Mouse (Mus musculus): Measurements from ENCODE around the gene Npb. TPM values are rescaled to one million over a fixed set of nuclear protein-coding genes. Genes with fewer than 3 reads are reported as not detected.
A peak's percentile ranks its signal among the peaks of the same experiment; 100 is the strongest.
"Not testable (repeated sequence)": the region's sequence is repeated elsewhere in the genome, so short reads cannot be mapped to it uniquely, and the experiment has no call there.

Gene Npb
- 0.44 TPM in 1 of 2 replicates, not detected in the other for polyA plus RNA-seq (2016; fragmentation: Nextera tagmentation; extraction: Ambion mirVana)

- Histone ChIP-seq H3K4me1 (peaks cover 27% of the 10 kb centered on the region), H3K27ac (peak within 1 kb of the TSS; percentile 60), H3K36me3 (replicated peaks) (peaks cover 85% of the 10 kb centered on the region), H3K9me3 (no peaks in the 10 kb centered on the region), H3K4me3 (peak within 1 kb of the TSS; percentile 44), H3K27me3 (ENCODE audit: poor library complexity, severe bottlenecking) (peaks cover 38% of the 10 kb centered on the region)
- no peak for DNase-seq (ENCODE audit: extremely low spot score, low spot score)
- 8% methylated on average over 45 of the region's 45 CpGs for WGBS
Observed at GRCm38 (mm10) chr11:120608241-120609034, at the start of gene Npb. TSS of gene Npb (plus strand) at chr11:120608477.

DNA sequence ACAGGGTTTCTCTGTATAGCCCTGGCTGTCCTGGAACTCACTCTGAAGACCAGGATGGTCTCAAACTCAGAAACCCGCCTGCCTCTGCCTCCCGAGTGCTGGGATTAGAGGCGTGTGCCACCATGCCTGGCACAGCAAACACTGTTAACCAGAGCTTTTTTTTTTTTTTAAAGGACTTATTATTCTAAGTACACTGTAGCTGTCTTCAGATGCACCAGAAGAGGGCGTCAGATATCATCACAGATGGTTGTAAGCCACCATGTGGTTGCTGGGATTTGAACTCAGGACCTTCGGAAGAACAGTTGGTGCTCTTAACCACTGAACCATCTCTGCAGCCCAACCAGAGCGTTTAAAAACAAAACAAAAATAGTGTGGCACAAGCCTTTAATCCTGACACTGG lies 49.4 kb upstream of the Npb start:
- H3K36me3 ChIP-seq (replicated peaks) = peaks cover 54% of the 10 kb centered on the region
- not testable (repeated sequence) for H3K27ac ChIP-seq; H3K4me3 ChIP-seq; H3K9me3 ChIP-seq; H3K27me3 ChIP-seq (ENCODE audit: poor library complexity, severe bottlenecking); H3K4me1 ChIP-seq; DNase-seq (ENCODE audit: extremely low spot score, low spot score)
- WGBS = 90% methylated on average over 6 of the region's 6 CpGs

GRCm38 (mm10) chr11:120560952-120561728 lies 47.1 kb upstream of the Npb start:
- no peak for DNase-seq (ENCODE audit: extremely low spot score, low spot score)
- Histone ChIP-seq H3K9me3 (peaks cover 9% of the 10 kb centered on the region), H3K4me1 (no peaks in the 10 kb centered on the region), H3K36me3 (replicated peaks) (peaks cover 77% of the 10 kb centered on the region), H3K27ac (no peak overlapping the region), H3K4me3 (no peak overlapping the region), H3K27me3 (ENCODE audit: poor library complexity, severe bottlenecking) (no peaks in the 10 kb centered on the region)
- WGBS = 93% methylated on average over 13 of the region's 13 CpGs

DNA sequence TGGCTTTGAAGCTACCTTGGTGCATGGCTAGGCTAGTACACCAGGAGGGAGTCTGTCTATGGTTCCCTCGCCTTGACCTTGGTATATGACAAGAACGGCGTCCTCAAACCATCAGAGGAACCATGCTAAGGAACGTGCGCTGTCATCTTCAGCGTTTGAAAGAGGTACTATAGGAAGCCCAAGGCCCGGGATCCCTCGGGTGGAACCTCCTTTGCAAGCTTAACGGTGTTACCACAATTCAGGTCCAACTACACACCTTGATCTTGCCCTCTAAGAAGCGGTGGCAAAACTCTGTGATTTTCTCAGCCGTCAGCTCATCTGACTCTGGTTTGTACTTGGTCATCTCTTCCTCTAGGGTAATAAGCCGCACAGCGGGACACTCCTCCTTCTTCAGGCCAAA lies 45.3 kb upstream of the Npb start:
- DNase-seq (ENCODE audit: extremely low spot score, low spot score) = no peak
- no peaks in the 10 kb centered on the region for H3K4me1 ChIP-seq
- H3K36me3 ChIP-seq (replicated peaks) = peaks cover 95% of the 10 kb centered on the region
- WGBS = 97% methylated on average over 13 of the region's 13 CpGs
- no peak overlapping the region for H3K4me3 ChIP-seq
- no peak overlapping the region for H3K27ac ChIP-seq
- H3K27me3 ChIP-seq (ENCODE audit: poor library complexity, severe bottlenecking) = no peaks in the 10 kb centered on the region
- H3K9me3 ChIP-seq = no peaks in the 10 kb centered on the region; the same call in 1 of the 2 replicates

- Histone ChIP-seq H3K4me3 (no peak overlapping the region), H3K9me3 (no peaks in the 10 kb centered on the region), H3K36me3 (replicated peaks) (peaks cover 99% of the 10 kb centered on the region), H3K27me3 (ENCODE audit: poor library complexity, severe bottlenecking) (no peaks in the 10 kb centered on the region), H3K27ac (no peak overlapping the region), H3K4me1 (no peaks in the 10 kb centered on the region)
- no peak for DNase-seq (ENCODE audit: extremely low spot score, low spot score)
- WGBS = 90% methylated on average over 9 of the region's 9 CpGs
Observed at GRCm38 (mm10) chr11:120565114-120565513, 43.2 kb upstream of the Npb start.

- 96% methylated on average over 6 of the region's 6 CpGs for WGBS
- peaks cover 17% of the 10 kb centered on the region for H3K4me1 ChIP-seq
- no peak overlapping the region for H3K4me3 ChIP-seq
- no peaks in the 10 kb centered on the region for H3K27me3 ChIP-seq (ENCODE audit: poor library complexity, severe bottlenecking)
- peaks cover 82% of the 10 kb centered on the region for H3K36me3 ChIP-seq (replicated peaks)
- DNase-seq (ENCODE audit: extremely low spot score, low spot score) = no peak
- H3K27ac ChIP-seq = no peak overlapping the region
- H3K9me3 ChIP-seq = no peaks in the 10 kb centered on the region
Observed at GRCm38 (mm10) chr11:120568324-120568723, 40.0 kb upstream of the Npb start.

- WGBS = 88% methylated on average over 3 of the region's 3 CpGs
- Histone ChIP-seq H3K4me3 (peak overlapping the region; percentile 95), H3K36me3 (replicated peaks) (peaks cover 55% of the 10 kb centered on the region), H3K27ac (no peak overlapping the region), H3K9me3 (no peaks in the 10 kb centered on the region), H3K27me3 (ENCODE audit: poor library complexity, severe bottlenecking) (no peaks in the 10 kb centered on the region), H3K4me1 (peaks cover 30% of the 10 kb centered on the region)
- DNase-seq (ENCODE audit: extremely low spot score, low spot score) = no peak
Observed at GRCm38 (mm10) chr11:120571122-120571521, 37.2 kb upstream of the Npb start.

DNA sequence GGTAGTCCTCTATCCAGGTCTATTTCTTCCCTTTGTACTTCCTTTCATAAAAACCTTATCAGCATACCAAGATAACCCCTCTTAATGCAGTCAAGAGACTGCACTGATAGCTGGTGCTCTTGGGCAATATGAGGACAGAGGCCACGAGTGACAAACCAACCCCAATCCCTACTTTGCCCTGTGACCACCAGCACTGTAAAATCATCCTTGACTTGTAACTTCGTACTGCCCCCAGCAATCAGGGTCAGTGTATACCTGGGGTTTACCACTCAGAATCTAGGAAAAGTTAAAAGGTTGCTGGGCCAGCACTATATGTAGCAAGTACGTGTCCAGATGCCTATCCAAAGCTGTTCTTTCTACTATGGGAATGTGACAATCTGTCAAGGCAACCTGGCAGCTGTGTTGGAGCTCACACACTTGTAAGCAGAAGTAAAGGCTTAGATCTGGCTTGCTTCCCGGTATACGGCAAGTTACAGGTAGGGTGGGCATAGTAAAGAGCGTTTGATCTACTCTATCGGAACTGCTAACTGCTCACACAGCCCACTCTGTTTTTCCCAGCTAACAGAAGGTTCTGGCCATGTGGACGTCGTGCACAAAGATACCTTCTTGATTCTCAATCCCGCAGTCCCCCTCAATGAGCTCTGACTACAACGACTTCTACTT lies 36.4 kb upstream of the Npb start:
- H3K27ac ChIP-seq = peak overlapping the region; percentile 95
- no peaks in the 10 kb centered on the region for H3K9me3 ChIP-seq
- H3K27me3 ChIP-seq (ENCODE audit: poor library complexity, severe bottlenecking) = no peaks in the 10 kb centered on the region
- no peak for DNase-seq (ENCODE audit: extremely low spot score, low spot score)
- H3K4me1 ChIP-seq = peaks cover 30% of the 10 kb centered on the region
- peaks cover 54% of the 10 kb centered on the region for H3K36me3 ChIP-seq (replicated peaks)
- 20% methylated on average over 11 of the region's 11 CpGs for WGBS
- H3K4me3 ChIP-seq = peak overlapping the region; percentile 95

DNA sequence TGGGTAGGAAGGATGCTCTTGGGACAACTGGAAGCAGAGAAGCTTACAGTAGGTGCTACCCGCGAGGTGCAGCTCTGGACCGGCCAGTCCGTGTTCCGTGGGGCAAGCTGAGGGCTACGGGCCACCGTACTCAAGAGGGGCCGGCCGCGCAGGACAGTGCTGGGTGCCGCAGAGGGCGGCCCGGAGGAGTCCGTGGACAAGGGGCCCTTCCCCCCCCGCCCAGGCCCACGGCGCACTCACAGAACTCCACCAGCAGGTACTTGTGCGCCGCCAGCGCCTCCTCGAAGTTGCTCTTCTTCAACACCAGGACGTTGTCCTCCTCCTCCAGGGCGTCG lies 35.9 kb upstream of the Npb start:
- WGBS = under 1% methylated on average over 24 of the region's 24 CpGs
- DNase-seq (ENCODE audit: extremely low spot score, low spot score) = no peak
- H3K27me3 ChIP-seq (ENCODE audit: poor library complexity, severe bottlenecking) = no peaks in the 10 kb centered on the region
- peak overlapping the region; percentile 95 for H3K4me3 ChIP-seq
- H3K9me3 ChIP-seq = no peaks in the 10 kb centered on the region
- H3K36me3 ChIP-seq (replicated peaks) = peaks cover 54% of the 10 kb centered on the region
- peaks cover 30% of the 10 kb centered on the region for H3K4me1 ChIP-seq
- peak overlapping the region; percentile 95 for H3K27ac ChIP-seq

- Histone ChIP-seq H3K9me3 (no peaks in the 10 kb centered on the region), H3K4me1 (peaks cover 32% of the 10 kb centered on the region), H3K27ac (peak within 1 kb of the TSS; percentile 95), H3K36me3 (replicated peaks) (peaks cover 54% of the 10 kb centered on the region), H3K4me3 (peak within 1 kb of the TSS; percentile 95), H3K27me3 (ENCODE audit: poor library complexity, severe bottlenecking) (no peaks in the 10 kb centered on the region)
- WGBS = under 1% methylated on average over 94 of the region's 94 CpGs
- peak; percentile 99 for DNase-seq (ENCODE audit: extremely low spot score, low spot score)
Observed at GRCm38 (mm10) chr11:120572752-120573584, 35.3 kb upstream of the Npb start, which contains the start of gene P4hb. TSS of gene P4hb (minus strand) at chr11:120573253.

DNA sequence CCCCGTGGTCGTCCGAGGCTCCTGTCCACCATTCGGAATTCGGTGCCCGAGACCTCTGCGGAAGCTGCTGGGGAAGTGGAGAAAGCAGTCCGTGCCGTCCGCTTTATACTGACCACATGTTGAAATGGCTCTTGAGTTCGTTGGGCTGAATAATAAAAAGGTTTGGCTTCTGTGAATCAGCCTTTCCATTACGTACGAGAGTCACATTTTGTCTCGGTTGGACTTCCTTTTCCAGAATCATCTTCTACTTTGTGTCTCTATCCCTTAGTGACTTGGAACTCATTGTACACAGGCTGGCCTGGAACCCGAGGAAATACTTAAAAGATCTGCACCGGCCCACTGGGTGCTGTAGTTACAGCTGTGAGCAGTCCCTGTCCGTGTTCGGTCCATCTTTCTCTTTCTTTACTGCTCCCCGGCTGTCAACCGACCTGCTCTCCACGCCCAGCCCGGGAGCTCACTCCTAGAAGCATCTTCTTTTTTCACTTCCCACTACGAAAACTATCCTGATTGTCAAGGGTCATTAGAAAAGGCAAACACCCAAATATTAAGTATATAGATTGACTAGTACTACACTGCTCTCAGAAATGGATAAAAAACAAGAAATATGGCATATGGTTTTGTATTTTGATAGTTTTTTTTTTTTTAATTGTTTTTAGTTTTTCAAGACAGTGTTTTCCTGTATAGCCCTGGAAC lies 34.5 kb upstream of the Npb start:
- DNase-seq (ENCODE audit: extremely low spot score, low spot score) = no peak
- no peaks in the 10 kb centered on the region for H3K9me3 ChIP-seq
- WGBS = 1% methylated on average over 23 of the region's 23 CpGs
- H3K4me3 ChIP-seq = peak overlapping the region; percentile 95
- peaks cover 54% of the 10 kb centered on the region for H3K36me3 ChIP-seq (replicated peaks)
- peaks cover 40% of the 10 kb centered on the region for H3K4me1 ChIP-seq
- peak overlapping the region; percentile 95 for H3K27ac ChIP-seq
- H3K27me3 ChIP-seq (ENCODE audit: poor library complexity, severe bottlenecking) = no peaks in the 10 kb centered on the region

DNA sequence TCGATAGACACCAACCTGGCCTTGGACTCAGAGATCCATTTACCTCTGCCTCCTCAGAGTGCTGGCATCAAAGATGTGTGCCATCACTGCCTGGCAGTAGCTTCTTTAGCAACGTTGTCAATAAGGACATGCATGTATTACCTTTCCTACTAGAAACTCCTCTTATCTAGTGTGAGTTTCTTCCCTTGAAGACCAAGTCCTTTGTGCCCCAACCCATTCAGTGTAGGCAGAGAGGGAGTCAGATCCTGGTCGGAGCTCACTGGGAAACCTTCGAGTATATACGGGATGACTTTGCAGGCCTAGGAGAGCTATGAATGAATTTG lies 34.0 kb upstream of the Npb start:
- Histone ChIP-seq H3K27ac (peak overlapping the region; percentile 95), H3K4me3 (peak overlapping the region; percentile 95), H3K36me3 (replicated peaks) (peaks cover 55% of the 10 kb centered on the region), H3K9me3 (no peaks in the 10 kb centered on the region), H3K27me3 (ENCODE audit: poor library complexity, severe bottlenecking) (no peaks in the 10 kb centered on the region), H3K4me1 (peaks cover 45% of the 10 kb centered on the region)
- 59% methylated on average over 5 of the region's 5 CpGs for WGBS
- DNase-seq (ENCODE audit: extremely low spot score, low spot score) = no peak

All from forebrain, embryonic 10.5 days (tissue).